8 mouse cellular contexts compared by ENCODE assay signal in the genomic region with DNA sequence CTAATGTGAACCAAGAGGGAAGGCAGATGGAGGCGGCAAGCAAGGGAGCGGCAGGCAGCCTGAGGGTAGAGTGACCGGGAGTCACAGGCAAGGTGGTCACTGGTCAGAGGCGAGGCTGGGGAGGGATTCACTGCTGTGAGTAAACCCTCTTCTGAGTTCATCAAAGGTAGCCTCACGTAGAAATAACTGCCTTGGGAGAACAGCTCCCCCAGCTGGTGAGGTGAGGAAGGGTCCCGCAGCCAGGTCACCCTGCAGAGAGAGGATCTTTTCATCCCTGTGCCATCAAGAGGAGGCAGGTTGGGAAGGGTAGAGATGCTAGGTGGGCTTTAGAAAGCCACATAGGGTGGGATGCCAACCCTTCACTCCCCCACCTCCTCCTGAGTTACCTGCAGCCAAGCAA. TPM values are rescaled to one million over a fixed set of nuclear protein-coding genes. Genes with fewer than 3 reads are reported as not detected.
DNase-seq lines count a peak whose midpoint lies in the region; ATAC-seq and TF ChIP-seq lines count a peak whose summit lies in the region.
"Had no signal": no experiment of that assay in that cellular context is flagged by ENCODE, and none has a peak within 500 bp of the region (broad histone marks: within the 10 kb centered on the region; RNA-seq: fewer than 3 reads in every experiment).

No protein-coding gene starts in this region.

- peaks cover 10% of the 10 kb centered on the region for H3K27me3 ChIP-seq in Patski

- no peak for TF ChIP-seq CTCF in Patski (IDR thresholded peaks at IDR 0.05)

- peak; percentile 21 for ATAC-seq in Patski
- peak; percentile 83 for ATAC-seq in megakaryocyte progenitor cell, adult 5-6 weeks (replicated peaks; ENCODE audit: poor library complexity)

- peak; percentile 51 for DNase-seq in ovary, postnatal 36 days (ENCODE audit: low spot score)
- DNase-seq in ovary, postnatal 10 days (ENCODE audit: low spot score): no peak
- no peak for DNase-seq in Patski (ENCODE audit: low read depth, low spot score)
- DNase-seq in embryo, embryonic 11 days: peak; percentile 39
- peak; percentile 63 for DNase-seq in kidney, postnatal 10 days
- DNase-seq in urinary bladder, postnatal 25 days (ENCODE audit: low spot score): peak; percentile 64
- DNase-seq: liver, embryonic 13.5 days had no signal

- in situ Hi-C loops in Patski (cut with MboI; ENCODE audit: low pct_unique_long_range_greater_than_20kb): loop anchor here (5.0 kb wide), 2 partner anchors 45 to 85 kb away; no protein-coding TSS in a partner anchor

- CTCF ChIA-PET in Patski (lab: Charles Lee): interaction anchor here (1.9 to 2.5 kb wide), 2 partner anchors 10 to 84 kb away, joined by 8 to 13 read pairs; no protein-coding TSS in a partner anchor

- POLR2A ChIA-PET in Patski (lab: Charles Lee): no interaction called here

RNA-seq across cellular contexts. Expression of gene Slc38a8, which starts 4.7 kb away (rescaled TPM):
- not detected for polyA plus RNA-seq in Patski (2021)
- total RNA-seq in megakaryocyte progenitor cell, adult 5-6 weeks (2015): not detected in 2 replicates
- not detected in 2 replicates for total RNA-seq in megakaryocyte progenitor cell, adult 5-6 weeks (2017)
- polyA plus RNA-seq: liver, embryonic 13.5 days had no signal

RNA-seq across cellular contexts. Expression of gene Necab2, which starts 50.3 kb away (rescaled TPM):
- polyA plus RNA-seq in Patski (2021): 0.14 TPM
- not detected in 2 replicates for total RNA-seq in megakaryocyte progenitor cell, adult 5-6 weeks (2015)
- total RNA-seq in megakaryocyte progenitor cell, adult 5-6 weeks (2017): not detected in 2 replicates

Comparison
In these comparisons a context has a peak if more than half of its experiments do, and no peak if none do; other contexts are left out.
1. DNase-seq: peak in ovary, postnatal 36 days (single experiment), embryo, embryonic 11 days (single experiment), kidney, postnatal 10 days (single experiment) and urinary bladder, postnatal 25 days (single experiment); none in ovary, postnatal 10 days (single experiment) and Patski (single experiment).